Mouse (Mus musculus) effector memory CD4-positive, alpha-beta T cell, adult 7 months (primary cell): ENCODE data around the gene Klk4. TPM values are rescaled to one million over a fixed set of nuclear protein-coding genes. Genes with fewer than 3 reads are reported as not detected.

ENCODE experiments used
- polyA plus RNA-seq: library from polyadenylated mRNA; unstranded; fragments of 100-300 nt; shearing (Covaris generic); gene quantifications from one replicate; pipeline ENCODE4 v1.2.1, GENCODE M21; 2017

Gene Klk4
- not detected for polyA plus RNA-seq

DNA sequence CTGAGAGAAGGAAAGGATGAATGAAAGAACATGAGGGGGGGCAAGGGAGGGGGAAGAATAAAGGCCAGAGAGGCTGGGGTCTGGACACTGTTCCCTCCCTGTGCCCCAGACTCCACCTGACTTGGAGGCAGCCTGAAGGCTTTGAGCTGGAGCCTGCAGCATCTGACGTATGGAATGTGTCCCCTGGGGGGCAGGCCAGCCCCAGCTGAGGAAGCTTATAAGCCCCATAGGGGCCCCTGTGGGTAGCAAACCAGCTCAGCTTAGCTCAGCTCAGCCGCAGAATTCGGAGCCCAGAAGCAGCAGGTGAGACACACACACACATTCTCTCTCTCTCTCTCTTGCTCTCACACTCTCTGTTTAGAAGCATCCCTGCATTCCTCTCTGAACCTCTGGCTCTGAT lies at the start of gene Klk4:
TSS of gene Klk4 (plus strand) at position 249 of the 400 bp plus-strand sequence.

DNA sequence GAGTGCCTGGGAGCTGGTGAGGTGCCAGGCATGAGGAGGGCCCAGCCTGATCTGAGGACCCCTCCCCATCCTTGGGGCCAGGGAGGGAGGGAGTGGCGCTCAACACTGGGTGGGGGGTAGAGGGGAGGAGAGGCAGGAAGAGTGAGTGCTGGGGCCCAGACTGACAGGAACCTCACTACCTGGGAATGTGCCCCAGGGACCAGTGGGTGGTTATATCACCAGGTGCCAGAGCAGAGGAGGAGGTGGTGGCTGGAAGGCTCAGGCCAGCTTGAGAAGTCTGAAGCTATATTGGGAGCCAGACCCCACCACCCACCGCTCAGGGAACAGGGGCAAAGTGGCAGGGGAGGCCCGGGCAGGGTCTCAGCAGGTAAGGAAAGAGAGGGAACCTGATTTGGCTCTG lies 39.3 kb upstream of the Klk4 start, which contains the start of gene Klk5:
TSS of gene Klk5 (plus strand) at position 271 of the 400 bp plus-strand sequence.

DNA sequence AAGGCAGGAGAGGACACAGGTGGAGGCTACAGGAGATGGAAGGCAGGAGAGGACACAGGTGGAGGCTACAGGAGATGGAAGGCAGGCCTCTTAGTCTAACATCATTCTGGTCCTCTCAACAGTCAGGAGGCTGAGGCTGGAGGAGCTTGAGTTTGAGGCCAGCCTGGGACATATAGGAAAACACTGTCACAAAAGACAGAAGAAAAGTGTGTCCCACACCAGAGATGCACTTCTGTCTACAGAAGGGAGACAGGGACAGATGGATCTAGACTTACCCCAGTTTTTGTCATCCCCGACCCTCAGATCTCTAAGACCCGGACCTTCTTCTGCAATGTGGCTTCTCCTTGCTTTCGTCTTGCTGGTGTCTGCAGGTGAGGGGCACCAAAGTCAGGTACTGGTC lies 52.5 kb downstream of the Klk4 start, which contains the start of gene Klk15:
TSS of gene Klk15 (plus strand) at position 301 of the 400 bp plus-strand sequence.

Other genes starting within 250 kb of the Klk4 start
- not detected for gene Ceacam18, start 246.5 kb upstream of the Klk4 start, polyA plus RNA-seq
- not detected for gene Siglece, start 221.0 kb upstream of the Klk4 start, polyA plus RNA-seq
- gene Ctu1, start 209.1 kb upstream of the Klk4 start, polyA plus RNA-seq, result 4.6 TPM
- gene Klk14, start 190.7 kb upstream of the Klk4 start, polyA plus RNA-seq, result not detected
- not detected for gene Klk13, start 168.6 kb upstream of the Klk4 start, polyA plus RNA-seq
- gene Klk12, start 112.3 kb upstream of the Klk4 start, polyA plus RNA-seq, result not detected
- 0.30 TPM for gene Klk11, start 106.6 kb upstream of the Klk4 start, polyA plus RNA-seq
- 0.56 TPM for gene Klk10, start 100.1 kb upstream of the Klk4 start, polyA plus RNA-seq
- gene Klk9, start 89.3 kb upstream of the Klk4 start, polyA plus RNA-seq, result 0.60 TPM
- 41.3 TPM for gene Klk8, start 83.6 kb upstream of the Klk4 start, polyA plus RNA-seq
- not detected for gene Klk7, start 69.9 kb upstream of the Klk4 start, polyA plus RNA-seq
- gene Klk6, start 56.7 kb upstream of the Klk4 start, polyA plus RNA-seq, result not detected
- gene Klk5, start 39.2 kb upstream of the Klk4 start, polyA plus RNA-seq, result not detected
- not detected for gene Klk15, start 52.6 kb downstream of the Klk4 start, polyA plus RNA-seq
- 0.90 TPM for gene Klk1b8, start 69.5 kb downstream of the Klk4 start, polyA plus RNA-seq
- gene Klk1b1, start 85.6 kb downstream of the Klk4 start, polyA plus RNA-seq, result not detected
- not detected for gene Klk1b9, start 94.9 kb downstream of the Klk4 start, polyA plus RNA-seq
- gene Klk1b11, start 114.7 kb downstream of the Klk4 start, polyA plus RNA-seq, result not detected
- gene Klk1b26, start 131.0 kb downstream of the Klk4 start, polyA plus RNA-seq, result not detected
- gene Klk1b27, start 171.1 kb downstream of the Klk4 start, polyA plus RNA-seq, result not detected
- gene Klk1b21, start 221.2 kb downstream of the Klk4 start, polyA plus RNA-seq, result not detected
- gene Klk1b22, start 231.5 kb downstream of the Klk4 start, polyA plus RNA-seq, result not detected